Mouse (Mus musculus): ENCODE measurements around the gene Tbc1d22b.

- TF ChIP-seq CTCF (IDR thresholded peaks at IDR 0.05; ENCODE audit: extremely low read depth, insufficient read depth, low read length) (no peak), POLR2A (IDR thresholded peaks at IDR 0.05; ENCODE audit: extremely low read depth, insufficient read depth, low read length) (no peak)
Observed at GRCm38 (mm10) chr17:29640971-29641370, 91.4 kb downstream of the Tbc1d22b start.

Data from cortical plate, adult 2 months (tissue).